Mouse (Mus musculus) lung, postnatal 0 days (tissue): ENCODE data around the gene Klc1. TPM values are rescaled to one million over a fixed set of nuclear protein-coding genes. Genes with fewer than 3 reads are reported as not detected.

Source experiments
- ATAC-seq: fragments of 200-750 bp; cut with Nextera tagmentation; 2 replicates; pipeline ENCODE4 v1.8.0; 2017; ENCODE audit warnings: moderate library complexity
- DNase-seq: peaks from one replicate; pipeline ENCODE4 v3.0.0-alpha.2; 2016; ENCODE audit warnings: low spot score
- H3K27ac ChIP-seq: fragments of 300-500 bp; sonication (generic); 2 replicates; pipeline ENCODE4 v1.5.1; 2014; ENCODE audit warnings: antibody characterized with exemption, mild to moderate bottlenecking, low read length, mixed read lengths
- H3K27me3 ChIP-seq: fragments of 300-500 bp; sonication (generic); replicated peaks from 2 replicates; pipeline ENCODE4 v1.6.1; 2014; ENCODE audit warnings: low read length, mixed read lengths; ENCODE audit not compliant: insufficient read depth
- H3K36me3 ChIP-seq: fragments of 300-500 bp; sonication (generic); 2 replicates; pipeline ENCODE4 v1.6.1; 2014; ENCODE audit warnings: low read length, mixed read lengths; ENCODE audit not compliant: insufficient read depth
- H3K4me1 ChIP-seq: fragments of 300-500 bp; sonication (generic); 2 replicates; pipeline ENCODE4 v1.6.1; 2014; ENCODE audit warnings: antibody characterized with exemption, low read depth, low read length, mixed read lengths; ENCODE audit not compliant: insufficient read depth
- H3K4me2 ChIP-seq: fragments of 300-500 bp; sonication (generic); replicated peaks from 2 replicates; pipeline ENCODE4 v1.6.1; 2014; ENCODE audit warnings: low read depth, mild to moderate bottlenecking, low read length, moderate library complexity, mixed read lengths
- H3K4me3 ChIP-seq: fragments of 300-500 bp; sonication (generic); 2 replicates; pipeline ENCODE4 v1.5.1; 2014; ENCODE audit warnings: low read depth, low read length
- H3K9ac ChIP-seq: fragments of 300-500 bp; sonication (generic); replicated peaks from 2 replicates; pipeline ENCODE4 v1.6.1; 2014; ENCODE audit warnings: low read depth, mild to moderate bottlenecking
- H3K9me3 ChIP-seq: fragments of 300-500 bp; sonication (generic); 2 replicates; pipeline ENCODE4 v1.6.1; 2016; ENCODE audit warnings: low read length, mixed read lengths
- CTCF ChIP-seq: IDR thresholded peaks from 2 replicates; pipeline ENCODE4 v1.5.1; 2016; ENCODE audit warnings: antibody characterized with exemption, mild to moderate bottlenecking
- EP300 ChIP-seq: IDR thresholded peaks from 2 replicates; pipeline ENCODE4 v1.6.1; 2016; ENCODE audit warnings: antibody characterized with exemption, mild to moderate bottlenecking, control low read depth
- WGBS: fragments of 180-500 bp; shearing (Covaris S2); extraction: QIAGEN DNeasy Blood & Tissue Kit; methylation state at CpG from one replicate; pipeline ENCODE4 v1.1.7; 2014; 5-methylcytosine and 5-hydroxymethylcytosine counted together
- polyA plus RNA-seq: library from polyadenylated mRNA; unstranded; fragments of >200 nt; fragmentation: Nextera tagmentation; extraction: Ambion mirVana; gene quantifications from 2 replicates; pipeline ENCODE4 v1.2.1, GENCODE M21; 2015

Klc1 gene
- polyA plus RNA-seq, 1 experiment from 2014 or later: 86.1 TPM

DNA sequence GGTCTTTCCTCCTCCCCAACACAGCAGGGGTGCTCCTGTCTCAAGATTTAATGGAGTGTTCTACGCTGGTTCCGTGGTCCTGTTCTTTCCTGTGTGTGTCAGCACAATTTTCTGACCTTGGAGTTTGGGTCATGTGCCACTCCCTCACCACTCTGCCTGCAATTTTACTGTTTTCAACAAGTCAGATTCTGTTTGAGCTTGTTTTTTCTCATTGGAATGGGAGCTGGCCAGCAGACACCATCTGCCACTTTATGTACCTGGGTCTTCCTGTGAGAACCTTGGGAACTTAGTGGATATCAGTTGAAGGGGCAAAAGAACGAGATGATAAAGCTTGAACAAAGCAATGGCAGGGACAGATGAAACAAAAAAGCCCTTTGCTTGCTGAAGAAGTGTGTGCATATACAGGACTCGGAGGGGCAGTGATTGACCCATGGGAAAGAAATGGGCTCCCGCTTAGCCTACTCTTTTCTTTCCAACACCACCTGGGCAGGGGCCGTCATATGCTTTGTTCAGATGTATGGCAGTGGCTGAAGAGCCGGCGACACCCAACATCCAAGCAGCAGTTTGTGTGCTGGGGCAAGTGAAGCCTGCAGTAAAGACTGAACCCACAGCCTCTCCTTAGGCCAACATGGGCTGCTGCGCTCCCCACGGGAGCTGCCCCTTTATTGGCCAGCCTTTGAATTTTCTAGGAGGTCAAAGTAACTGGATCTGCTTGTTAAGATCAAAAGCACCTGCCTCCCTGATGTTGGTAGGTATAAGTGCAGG lies 906 bp upstream of the Klc1 start:
- peak overlapping the region; percentile 95; the same call in 1 of the 2 replicates for H3K27ac ChIP-seq
- H3K9ac ChIP-seq: peak overlapping the region; percentile 94
- H3K4me3 ChIP-seq: peak overlapping the region; percentile 91
- H3K4me1 ChIP-seq: peaks cover 18% of the 10 kb centered on the region; the same call in 1 of the 2 replicates
- WGBS: 51% methylated on average over 10 of the region's 10 CpGs
- H3K36me3 ChIP-seq: no peaks in the 10 kb centered on the region
- ATAC-seq (no peak), DNase-seq (peak; percentile 32)
- H3K27me3 ChIP-seq: no peaks in the 10 kb centered on the region
- TF ChIP-seq CTCF: no peak
- no peak for TF ChIP-seq EP300
- peak overlapping the region; percentile 98 for H3K4me2 ChIP-seq
- H3K9me3 ChIP-seq: no peaks in the 10 kb centered on the region

DNA sequence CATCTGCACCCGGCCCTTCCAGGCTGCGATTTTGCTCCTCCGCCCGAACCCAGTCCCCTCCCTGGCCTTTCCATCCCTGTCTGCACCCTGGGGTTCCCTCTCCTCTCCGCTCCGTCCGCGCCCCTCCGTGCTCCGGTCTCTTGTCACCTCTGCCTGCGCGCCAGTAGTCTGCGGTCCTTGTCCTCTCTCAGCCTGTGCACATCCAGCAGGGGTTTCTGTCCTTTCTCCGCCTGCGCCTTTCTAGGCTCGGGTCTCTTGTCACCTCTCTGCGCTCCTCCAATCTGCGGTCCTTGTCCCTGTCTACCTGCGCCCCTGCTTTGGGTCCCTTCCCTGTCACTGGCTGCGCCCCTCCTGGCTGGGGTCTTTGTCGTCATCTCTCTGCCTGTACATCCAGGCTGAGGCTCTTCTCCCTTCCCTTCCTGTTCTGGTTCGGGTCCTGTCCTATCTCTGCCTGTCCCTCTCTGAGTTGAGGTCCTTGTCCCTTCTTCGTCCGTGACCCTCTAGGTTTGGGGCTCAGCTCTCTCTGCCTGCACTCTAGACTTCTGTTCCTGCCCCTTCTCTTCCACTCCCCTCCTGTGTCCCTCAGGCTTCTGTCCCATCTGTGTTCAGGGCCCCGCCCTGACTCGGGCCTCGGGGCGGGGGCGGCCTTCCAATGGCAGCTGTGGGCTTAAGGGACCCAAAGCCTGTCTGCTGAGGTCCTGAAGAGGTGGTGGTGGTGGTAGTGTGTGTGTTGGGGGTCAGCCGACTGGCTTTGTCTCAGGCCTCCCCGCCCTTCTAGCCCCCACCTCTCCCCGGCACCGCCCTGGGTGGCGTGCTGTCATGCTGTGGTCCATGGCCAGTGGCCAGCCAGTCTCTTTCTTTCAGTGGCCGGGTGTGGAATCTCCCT lies 770 bp downstream of the Klc1 start:
- Histone ChIP-seq H3K36me3 (no peaks in the 10 kb centered on the region), H3K4me2 (peak overlapping the region; percentile 98), H3K27me3 (no peaks in the 10 kb centered on the region), H3K27ac (peak overlapping the region; percentile 95), H3K9me3 (no peaks in the 10 kb centered on the region), H3K4me3 (peak overlapping the region; percentile 91), H3K4me1 (peaks cover 18% of the 10 kb centered on the region; the same call in 1 of the 2 replicates), H3K9ac (peak overlapping the region; percentile 94)
- 2% methylated on average over 34 of the region's 35 CpGs for WGBS
- TF ChIP-seq CTCF (peak; percentile 11; the same call in 1 of the 2 replicates), EP300 (no peak)
- DNase-seq (peak; percentile 84), ATAC-seq (peak; percentile 70)

DNA sequence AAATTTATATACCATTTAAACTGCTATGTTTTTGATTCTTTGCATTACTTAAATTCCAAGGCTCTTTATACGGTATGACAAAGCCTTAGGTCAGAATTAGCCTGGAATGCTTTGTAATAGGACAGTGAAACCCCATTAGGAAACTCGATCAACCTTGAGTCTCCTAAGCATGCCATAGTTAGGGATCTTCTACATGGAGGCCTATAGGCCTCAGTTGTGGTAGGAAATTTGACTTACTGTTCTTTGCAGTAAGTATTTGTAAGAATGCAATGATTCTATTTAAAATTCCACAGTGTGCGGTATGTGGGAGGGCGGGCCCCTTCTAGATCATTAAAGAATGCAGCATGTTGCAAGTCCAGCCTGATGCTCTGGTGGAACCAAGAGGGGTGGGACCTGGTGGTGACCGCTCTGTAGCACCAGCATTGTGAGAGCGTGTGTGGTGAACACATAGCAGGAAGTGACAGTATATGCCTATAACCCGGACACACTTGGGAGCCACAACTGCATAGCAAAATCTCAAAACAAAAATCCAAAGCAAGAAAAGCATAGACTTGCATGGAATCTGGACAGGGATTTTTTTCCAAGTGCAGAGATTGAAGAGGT lies 1.8 kb downstream of the Klc1 start:
- Histone ChIP-seq H3K36me3 (no peaks in the 10 kb centered on the region), H3K27ac (peak overlapping the region; percentile 95), H3K4me3 (peak overlapping the region; percentile 91), H3K27me3 (no peaks in the 10 kb centered on the region), H3K4me2 (peak overlapping the region; percentile 98), H3K4me1 (peaks cover 18% of the 10 kb centered on the region; the same call in 1 of the 2 replicates), H3K9ac (0 out of 2 replicates have a peak overlapping the region, but pooled peaks have one; percentile 32), H3K9me3 (no peaks in the 10 kb centered on the region)
- 29% methylated on average over 7 of the region's 7 CpGs for WGBS
- DNase-seq (peak; percentile 79), ATAC-seq (peak; percentile 47)
- TF ChIP-seq CTCF (no peak), EP300 (peak; percentile 49)

DNA sequence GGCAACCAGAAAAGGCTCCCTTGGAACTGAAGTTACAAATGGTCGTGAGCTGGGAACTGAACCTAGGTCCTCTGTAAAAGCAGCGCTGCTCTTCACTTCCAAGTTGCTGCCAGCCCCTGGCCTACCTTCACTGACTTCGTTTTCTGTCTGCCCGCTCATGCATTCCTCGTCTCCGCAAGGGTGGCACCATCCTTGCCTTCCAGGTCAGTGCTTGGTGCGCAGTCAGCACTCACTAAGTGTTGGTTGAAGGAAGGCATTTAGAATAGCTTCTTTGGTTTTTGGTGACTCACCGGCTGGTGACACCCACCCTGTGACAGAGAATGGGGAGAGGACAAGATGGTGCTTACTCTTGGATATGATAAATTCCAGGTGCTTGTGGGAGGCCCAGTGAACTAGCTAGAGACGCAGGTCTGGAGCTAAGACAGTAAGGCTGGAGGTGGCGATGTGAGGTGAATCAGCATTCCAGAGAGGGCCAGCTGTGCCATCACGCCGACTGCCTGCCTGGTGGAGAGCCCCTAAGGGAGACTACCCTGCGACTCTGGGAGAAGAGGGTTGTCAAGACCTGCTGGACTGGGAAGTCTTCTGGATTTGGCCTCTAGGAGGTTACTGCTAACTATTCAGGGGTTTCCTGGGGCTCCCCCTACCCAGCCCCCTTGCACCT lies 4.1 kb downstream of the Klc1 start:
- Histone ChIP-seq H3K9ac (no peak overlapping the region), H3K27ac (no peak overlapping the region), H3K9me3 (no peaks in the 10 kb centered on the region), H3K27me3 (no peaks in the 10 kb centered on the region), H3K4me2 (no peak overlapping the region), H3K36me3 (no peaks in the 10 kb centered on the region), H3K4me1 (peaks cover 18% of the 10 kb centered on the region; the same call in 1 of the 2 replicates), H3K4me3 (no peak overlapping the region)
- ATAC-seq (no peak), DNase-seq (no peak)
- 90% methylated on average over 13 of the region's 13 CpGs for WGBS
- no peak for TF ChIP-seq EP300
- no peak for TF ChIP-seq CTCF

DNA sequence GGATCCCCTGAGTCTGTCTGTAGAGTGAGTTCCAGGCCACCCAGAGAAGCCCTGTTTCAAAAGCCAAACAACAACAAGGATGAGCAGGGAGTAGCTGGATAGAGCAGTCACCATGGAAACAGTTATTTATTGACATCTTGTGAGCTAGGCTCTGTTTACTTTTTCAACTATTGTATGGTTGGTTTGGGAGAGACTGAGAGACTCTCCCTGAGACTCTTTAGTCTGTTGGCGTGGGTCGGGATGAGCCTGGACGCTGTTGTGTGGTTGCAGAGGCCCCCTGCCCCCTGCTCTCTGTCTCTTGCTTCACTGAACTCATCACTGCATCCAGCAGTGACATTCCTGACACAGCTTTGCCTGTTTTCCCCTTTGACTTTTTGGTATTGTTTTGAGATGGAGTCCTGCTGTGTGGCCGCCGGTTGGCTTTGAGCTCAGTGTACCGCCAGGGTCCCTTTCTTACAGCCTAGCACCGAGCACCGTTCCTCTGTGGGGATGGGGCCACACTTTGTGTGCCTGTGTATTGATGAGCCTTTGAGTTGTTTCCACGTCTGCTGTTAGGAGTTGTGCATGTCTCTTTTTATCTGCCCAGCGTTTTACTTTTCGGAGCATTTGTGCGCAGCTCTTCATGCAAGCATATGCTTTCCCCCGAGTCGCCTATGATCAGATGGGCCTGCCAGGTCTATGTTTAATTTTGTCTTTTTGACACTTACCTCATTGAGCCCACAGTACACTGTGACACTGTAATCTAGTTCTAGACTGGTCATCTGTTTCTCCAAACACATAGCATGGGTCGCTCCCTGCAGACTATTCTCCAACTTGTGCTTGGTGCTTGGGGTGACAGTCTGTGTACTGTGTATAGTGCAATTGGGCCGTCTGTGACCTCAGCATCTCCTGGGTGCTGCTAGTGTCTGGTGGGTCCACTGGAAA lies 7.9 kb downstream of the Klc1 start:
- Histone ChIP-seq H3K36me3 (no peaks in the 10 kb centered on the region), H3K27ac (peak overlapping the region; percentile 47; the same call in 1 of the 2 replicates), H3K9ac (no peak overlapping the region), H3K27me3 (no peaks in the 10 kb centered on the region), H3K4me2 (no peak overlapping the region), H3K4me3 (no peak overlapping the region), H3K9me3 (no peaks in the 10 kb centered on the region), H3K4me1 (peaks cover 3% of the 10 kb centered on the region; the same call in 1 of the 2 replicates)
- TF ChIP-seq CTCF: no peak
- TF ChIP-seq EP300: no peak
- DNase-seq: peak; percentile 69
- whole genome bisulfite sequencing: 64% methylated on average over 16 of the region's 16 CpGs
- ATAC-seq: peak; percentile 57
